Mouse (Mus musculus) ovary, adult 18-20 months (tissue): Measurements from ENCODE around the gene Gm45623.

ENCODE experiments used
- DNase-seq: peaks from one replicate; pipeline ENCODE4 v3.0.0; 2022; ENCODE audit warnings: low spot score, mixed read lengths

Gene Gm45623

DNA sequence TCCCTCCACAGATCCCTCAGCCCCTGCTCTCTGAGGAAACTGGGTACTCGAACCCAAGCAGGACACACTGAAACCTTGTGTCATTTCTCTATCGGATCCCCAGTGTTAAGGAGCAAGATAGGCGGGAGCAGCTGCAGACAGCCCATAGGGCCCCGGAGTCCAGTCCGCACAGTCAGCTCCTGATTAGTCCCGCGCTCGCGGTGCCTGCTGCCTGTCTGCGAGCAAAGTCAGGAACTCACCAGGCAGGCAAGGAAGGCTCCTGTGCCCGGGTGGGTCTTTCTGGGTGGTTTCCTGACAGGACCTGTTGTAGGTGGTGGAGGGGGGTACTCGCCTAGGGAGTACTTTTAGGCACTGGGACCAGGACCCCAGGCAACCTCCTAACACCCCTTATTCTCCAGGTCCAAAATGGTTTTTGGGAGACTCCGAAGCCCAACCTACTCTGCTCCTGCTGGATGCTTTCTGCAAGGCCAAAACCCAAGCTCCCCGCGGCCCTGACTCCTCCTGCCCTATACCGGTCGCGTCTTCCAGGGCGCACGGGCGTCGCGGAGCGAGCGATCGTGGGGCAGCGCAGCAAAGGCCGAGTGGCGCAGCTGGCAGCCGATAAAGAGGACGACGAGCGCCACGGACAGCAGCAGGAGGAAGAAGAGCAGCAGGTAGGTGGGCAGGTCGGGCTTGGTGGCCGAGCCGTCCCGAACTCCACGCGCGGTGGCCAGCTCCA, 994 bp downstream of the Gm45623 start:
- DNase-seq: no peak

DNA sequence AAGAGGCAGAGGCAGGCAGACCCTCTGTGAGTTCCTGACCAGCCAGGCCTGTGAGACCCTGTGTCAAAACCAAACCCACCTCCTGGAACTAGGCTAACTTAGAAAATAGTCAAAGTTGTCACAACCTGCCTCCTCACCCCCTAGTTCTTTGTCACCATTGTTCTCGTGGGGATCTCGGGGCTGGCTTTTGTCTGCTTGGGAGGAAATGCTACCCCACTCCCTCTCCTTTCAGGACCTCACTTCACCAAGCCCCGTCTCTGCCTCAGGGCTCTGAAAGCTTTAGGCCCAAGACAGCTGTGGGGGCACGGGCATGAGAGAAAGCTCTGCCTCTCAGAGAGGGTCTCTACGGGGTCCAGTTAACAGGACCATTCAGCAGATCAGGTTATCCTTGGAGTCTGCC, 1.9 kb downstream of the Gm45623 start:
- no peak for DNase-seq

DNA sequence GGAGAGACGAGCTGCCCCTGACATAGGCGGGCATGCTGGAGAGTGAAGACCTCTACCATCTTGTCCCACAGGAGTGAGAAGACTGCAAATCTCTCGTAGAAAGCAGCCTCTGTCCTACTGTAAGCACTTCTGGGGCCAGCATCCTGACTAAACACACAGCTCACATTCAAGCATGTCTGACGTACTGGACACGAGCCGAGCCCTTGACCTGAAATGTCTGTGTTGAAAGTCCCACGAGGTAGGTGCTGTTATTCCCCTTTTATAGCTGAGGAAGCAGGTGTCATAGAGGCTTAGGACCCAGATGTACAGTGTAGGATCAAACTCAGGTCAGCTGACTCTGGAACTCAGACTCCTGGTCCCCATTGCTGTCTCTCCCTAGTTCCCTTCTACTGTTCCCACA, 4.2 kb downstream of the Gm45623 start:
- DNase-seq: no peak

DNA sequence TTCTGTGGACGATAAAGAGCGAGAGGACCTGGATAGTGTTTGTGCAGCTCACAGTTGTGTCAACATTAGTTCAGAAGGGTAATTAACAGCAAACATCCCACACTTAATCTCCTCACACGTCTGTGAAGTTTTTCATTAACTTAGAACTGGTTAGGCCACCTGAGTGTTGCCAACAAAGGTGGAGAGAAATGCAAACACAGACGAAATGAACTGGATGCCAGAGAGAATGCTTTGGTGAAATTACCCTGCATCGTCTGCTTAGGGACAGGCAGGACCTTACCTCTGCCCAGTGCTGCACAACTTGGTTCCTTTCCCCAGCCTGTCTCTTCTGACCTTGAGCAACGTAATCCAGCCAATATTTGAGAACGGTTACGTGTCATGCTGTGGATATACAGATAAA, 6.1 kb downstream of the Gm45623 start:
- no peak for DNase-seq

DNA sequence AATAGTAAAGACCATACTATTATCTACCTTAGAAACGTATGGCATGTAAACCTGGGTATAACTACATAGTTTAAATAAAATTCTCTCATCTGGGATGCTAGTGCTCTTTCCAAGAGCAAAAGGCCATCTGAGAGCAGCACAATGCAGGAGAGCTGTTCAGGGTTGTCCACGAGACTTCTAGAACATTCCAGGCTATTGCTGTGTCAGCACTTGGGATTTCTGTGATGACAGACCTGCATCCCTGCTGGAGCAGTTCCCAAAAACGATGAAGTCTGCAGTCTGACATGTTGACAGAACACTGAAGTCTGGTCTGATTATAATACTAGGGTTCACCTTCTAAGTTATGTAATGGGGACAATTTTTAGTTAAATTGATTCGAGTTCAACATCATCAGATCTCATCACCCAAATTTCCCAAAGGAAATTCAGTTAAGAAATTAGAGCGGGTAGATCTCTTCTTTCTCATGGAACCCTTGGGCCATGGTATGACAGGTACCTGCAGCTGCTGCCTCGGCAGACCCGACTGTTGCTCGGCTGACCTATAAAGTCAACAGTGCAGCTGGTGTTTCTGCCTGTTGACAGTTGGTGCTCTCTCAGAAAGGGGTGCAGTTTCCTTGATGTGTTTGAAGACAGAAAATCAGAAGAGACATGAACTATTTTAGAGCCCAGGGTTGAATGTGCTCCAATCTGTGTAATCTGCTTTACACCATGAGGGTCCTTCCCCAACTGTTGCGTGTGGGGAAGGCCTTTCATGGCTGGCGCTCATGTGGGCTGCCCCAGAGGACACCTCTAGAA, 6.7 kb downstream of the Gm45623 start:
- DNase-seq: no peak

DNA sequence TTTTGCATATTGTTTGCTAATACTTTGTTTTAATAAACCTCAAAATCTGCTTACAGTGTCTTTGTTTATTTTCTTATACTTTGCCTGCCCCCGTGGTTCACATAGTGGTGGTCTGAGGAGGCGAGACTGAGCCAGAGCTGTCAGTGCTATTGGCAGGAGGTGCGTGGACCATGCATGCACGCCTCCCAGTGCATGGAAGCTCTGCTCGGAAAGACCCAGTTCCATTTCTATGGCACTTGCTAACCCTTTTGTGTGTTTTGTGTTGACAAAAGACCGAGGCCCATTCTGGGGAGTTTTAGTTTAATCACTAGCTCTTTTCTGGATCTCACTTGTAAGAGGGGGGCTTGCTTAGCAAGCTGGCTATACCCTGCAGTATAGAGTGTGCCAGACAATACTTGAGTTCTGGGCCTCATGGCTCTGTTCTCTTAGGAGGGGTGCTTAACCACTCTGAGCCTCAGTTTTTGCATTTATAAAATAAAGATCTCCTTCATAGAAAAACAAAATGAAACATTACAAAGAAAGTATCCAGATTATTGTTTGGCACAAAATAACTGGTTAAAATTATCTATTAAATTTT, 11.2 kb downstream of the Gm45623 start:
- no peak for DNase-seq

DNA sequence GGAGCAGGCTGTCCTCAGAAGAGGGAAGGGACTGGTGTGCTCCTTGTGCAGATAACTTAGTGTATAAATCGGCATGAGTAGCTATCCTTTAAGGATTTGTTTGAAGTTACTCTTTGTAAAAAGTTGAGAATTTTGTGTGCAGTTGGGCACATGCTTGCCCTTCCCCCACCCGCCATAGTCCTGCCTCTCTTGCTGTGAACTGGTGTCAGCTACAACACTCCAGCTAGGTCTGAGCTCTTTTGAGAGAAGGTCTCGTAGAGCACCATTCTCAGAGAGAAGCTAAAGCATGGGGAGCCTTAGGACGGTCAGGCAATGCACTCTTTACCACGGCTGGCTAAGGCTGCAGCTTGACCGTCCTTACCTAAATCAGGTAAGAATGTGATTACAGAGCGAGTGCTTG, 11.9 kb downstream of the Gm45623 start:
- DNase-seq: no peak

DNA sequence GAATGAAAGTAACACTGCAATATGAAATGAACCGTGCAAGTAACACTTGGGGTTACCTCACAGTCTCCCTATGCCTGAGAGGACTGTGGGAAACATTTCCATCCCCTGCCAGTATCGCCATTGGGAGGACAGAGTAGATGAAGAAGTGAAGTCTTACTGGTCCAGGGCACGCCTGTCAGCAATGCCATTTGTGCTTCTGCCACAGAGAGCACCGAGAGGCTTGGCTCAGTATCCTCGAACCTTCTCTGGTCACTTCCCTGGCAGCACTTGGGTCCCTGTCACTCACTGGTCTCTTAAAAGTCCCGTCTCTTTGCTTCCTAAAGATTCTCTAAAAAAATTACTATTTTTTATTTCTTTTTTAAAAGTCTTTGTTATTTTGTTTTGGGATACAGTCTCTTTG, 13.1 kb downstream of the Gm45623 start:
- no peak for DNase-seq

DNA sequence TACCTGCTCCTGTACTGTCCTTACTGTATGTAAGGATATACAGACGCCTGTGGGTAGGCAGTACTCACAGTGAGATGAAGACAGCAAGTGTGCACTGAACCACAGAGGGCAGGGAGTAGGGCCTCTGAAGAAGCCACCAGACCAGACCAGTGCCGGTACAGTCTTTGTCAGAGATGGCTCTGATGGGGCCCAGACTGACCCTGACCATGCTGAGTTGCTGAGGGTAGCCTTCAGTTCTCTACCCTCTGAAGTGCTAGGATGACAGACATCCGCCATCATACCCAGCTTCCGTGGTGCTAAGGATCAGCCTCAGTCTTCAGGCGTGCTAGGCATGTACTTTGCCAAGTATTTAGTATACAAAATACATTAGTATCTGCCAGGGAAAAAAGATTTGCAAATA, 14.1 kb downstream of the Gm45623 start:
- no peak for DNase-seq

DNA sequence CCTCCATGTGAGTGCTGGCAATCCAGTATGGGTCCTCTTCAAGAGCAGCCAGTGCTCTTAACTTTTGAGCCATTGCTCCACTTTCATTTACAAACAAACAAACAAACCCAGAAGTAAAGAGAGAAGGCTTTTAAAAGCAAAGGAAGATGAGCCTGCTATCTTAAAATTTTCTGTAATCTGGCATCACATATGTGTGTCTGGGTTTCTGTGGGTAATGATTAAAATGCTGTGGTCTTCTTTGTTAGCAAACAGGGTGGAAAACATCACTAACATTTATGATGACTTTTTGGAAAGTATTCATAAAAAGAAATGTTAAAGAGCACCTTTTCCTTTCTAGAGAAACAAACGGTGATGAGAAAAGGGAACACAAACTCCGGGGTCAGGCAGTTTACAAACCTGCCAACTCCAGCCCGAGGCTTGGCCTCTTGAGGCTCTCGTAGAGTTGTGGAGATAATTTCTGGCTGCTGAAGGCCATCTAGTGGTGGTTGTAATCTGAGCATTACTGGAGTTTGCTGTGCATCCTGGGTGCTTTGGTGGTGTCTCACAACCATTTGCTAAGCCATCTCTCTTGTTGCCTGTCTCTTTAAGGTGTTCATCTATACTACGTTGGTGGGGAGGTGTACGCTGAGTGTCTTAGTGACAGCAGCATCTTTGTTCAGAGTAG, 18.3 kb downstream of the Gm45623 start:
- DNase-seq: no peak

DNA sequence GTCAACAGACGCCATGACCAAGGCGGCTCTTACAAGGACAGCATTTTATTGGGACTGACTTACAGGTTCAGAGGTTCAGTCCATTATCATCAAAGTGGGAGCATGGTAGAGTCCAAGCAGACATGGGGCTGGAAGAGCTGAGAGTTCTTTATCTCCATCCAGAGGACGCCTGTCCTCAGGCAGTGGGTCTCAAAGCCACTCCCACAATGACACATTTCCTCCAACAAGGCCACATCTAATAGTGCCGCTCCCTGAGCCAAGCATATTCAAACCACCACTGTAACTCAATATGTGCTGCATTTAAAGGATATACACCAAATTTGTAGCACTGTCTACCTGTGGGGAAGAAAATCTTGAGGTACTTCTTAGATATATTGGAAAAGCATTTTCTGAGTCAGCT, 19.0 kb downstream of the Gm45623 start:
- DNase-seq: no peak

DNA sequence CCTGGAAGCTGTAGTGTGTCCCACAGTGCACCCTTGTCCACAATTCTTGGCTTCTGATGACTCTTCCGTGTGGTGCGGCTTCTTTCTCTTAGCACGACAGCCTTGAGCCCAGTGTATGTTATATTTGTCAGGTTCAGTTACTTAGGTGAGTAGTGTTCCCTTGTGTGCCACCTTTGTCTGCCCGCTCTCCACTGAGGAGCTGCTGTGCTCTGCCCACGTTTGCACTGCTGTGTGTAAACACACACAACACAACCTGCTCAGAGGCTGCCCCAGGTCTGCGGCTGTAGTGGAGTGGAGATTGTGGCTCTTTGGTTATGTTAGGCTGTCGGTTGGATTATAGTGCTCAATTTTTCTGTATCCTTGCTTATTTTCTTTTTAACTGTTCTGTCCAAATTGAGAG, 24.6 kb downstream of the Gm45623 start:
- no peak for DNase-seq

DNA sequence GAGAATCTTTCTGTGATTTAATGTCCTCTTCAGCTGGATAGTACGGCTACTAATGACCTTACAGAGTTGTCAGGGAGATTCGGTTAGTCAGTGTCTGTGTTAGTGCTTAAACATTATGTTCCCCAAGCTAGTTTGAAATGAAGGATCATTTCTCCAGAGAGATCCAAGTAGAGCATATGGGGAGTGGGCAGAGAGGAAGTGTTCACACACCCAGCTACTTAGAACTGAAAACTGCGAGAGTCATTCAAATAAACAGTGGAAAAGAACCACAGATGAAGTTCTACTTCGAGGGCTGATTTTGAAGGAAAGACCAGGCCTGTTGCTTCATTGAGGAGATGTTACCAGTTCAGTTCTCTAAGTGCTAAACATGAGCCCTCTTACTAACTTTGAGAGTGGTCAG, 27.1 kb downstream of the Gm45623 start:
- DNase-seq: no peak

DNA sequence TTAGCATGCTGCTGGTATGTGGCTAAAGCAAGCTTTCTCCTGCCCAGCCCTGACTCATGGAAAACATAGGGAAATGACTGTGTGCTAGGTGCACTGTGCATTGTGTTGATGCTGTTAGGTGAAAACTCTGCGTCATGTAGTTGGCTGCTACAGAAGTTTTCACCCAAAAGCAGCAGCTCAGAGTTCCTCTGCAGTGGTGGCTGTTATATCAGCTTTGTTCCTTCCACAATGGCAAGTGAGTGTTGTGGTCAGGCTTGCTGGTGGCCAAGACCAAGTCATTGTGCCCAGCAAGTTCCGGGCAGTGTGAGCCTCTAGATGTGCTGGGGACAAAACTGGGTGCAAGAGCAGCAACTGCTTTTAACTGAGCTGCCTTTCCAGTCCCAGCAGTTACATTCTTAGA, 41.4 kb downstream of the Gm45623 start:
- DNase-seq: no peak

DNA sequence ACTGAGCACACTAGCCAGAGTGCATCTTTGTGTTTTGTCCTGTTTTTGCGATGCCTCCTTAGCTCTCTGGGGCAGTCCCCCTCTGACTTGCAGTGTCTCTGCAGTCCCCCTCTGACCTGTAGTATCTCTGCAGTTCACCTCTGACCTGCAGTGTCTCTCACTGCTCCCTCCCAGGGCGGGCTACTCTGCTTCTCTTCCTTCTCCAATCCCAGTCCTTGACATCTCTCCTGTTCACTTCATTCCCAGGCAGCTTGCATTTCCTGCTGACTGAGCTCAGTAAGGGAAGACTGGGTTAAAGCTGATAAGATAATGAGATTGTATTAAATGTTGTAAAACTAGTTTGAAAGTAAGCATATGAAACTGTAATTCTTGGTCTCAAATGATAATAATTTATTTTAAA, 43.0 kb downstream of the Gm45623 start:
- DNase-seq: no peak

DNA sequence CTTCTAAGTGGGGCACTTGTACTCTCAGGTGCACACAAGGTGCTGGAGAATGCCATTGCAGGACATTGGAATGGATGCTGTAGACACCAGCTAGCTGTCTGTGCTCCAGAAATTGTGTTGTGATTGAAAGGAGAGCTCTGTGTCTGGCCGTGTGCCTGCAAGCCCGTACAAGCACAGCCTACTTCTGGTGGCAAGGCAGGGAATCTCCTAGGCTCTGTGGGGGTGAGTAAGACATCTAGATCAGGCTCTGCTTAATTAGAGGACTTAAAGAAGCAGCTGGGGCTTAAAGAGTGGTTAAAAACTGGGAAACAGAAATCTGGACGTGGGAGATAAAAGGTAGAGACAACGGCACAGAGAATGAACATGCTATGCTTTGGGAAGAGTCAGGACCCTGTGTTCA, 46.0 kb downstream of the Gm45623 start:
- no peak for DNase-seq

DNA sequence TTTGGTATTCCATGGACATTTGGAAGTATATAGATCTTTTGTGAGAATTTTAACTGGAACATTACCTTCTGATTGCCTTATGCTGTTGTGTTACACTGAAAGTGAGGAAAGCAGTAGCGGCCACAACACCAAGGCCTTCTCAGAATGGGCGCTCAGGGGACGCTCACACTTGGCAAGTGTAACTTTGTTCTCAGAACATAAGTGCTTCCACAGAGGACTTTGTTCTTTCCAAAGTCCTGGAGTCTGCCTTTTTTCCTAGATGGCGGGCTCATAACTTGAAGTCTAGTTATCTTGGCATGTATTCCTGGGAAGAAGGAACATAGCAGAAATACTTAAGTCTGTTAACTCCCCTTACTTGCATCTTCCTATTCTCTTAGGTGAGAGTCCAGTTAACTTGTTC, 46.5 kb downstream of the Gm45623 start:
- no peak for DNase-seq

DNA sequence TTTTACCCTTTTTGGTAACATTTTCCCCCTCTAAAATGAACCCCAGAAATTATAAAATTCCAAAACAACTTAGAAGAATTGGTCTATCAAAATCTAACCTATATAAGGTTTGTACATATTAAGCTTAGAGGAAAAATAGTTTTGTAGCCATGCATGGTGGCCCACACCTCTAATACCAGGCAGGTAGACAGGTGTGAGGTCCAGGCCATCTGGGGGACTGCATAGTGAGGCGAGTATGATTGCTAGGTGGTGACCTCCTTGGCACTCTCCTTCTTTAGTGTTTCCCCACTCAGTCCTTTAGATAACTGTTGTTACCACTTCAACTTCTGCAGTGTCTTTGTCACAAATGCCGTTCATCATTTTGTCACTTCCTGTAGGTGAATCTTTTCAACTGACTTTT, 49.0 kb downstream of the Gm45623 start:
- no peak for DNase-seq

DNA sequence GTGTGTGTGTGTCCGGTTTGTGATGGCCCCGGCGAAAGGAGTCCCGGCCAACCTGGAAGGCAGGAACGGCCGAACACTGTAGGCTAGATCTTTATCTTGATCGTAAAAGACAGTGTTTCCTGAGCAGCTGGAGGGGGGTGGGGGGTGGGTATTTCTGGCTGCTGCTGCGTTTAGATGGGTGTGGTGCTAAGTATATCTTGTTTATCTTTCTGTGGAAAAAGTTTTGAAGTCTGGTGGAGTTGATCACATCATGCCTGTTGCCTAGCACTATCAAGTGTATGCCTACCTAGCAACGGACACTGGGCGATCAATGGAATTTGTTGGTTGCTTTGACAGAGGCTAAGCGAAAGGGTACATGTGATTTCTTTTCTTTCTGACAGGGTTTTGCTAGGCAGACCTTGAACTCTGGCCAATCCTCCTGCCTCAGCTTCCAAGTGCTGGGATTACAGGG, 49.7 kb downstream of the Gm45623 start:
- DNase-seq: no peak

DNA sequence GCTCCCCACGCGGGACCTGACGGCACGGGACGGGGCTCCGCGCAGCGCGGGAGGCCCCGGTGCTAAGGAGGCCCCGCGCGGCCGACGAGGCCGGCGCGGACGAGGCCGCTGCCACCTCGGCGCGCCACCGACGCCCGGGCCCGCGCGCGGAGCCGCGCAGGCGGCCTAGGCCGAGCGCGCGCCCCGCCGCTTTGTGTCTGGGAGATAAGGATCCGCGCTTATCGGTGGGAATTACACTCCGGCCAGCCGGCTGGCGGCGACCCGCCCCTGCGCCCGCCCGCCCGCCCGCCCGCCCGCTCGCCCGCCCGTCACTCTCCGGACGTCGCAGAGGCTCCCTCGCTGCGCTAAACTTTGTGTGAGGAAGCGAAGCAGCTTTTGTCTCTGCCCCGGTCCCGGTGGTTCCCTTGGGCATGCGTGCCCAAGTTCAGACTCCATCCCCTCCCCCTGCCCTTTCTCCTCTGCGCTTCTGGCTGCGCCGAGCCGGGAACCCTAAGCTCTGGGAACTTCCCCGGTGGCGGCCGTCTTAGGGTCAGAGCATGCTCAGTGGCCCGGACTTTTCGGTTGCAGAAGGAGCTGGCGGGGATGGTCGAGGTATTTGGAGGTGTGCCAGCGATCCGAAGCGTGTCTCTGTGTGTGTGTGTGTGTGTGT, 50.3 kb downstream of the Gm45623 start:
- peak; percentile 66 for DNase-seq

DNA sequence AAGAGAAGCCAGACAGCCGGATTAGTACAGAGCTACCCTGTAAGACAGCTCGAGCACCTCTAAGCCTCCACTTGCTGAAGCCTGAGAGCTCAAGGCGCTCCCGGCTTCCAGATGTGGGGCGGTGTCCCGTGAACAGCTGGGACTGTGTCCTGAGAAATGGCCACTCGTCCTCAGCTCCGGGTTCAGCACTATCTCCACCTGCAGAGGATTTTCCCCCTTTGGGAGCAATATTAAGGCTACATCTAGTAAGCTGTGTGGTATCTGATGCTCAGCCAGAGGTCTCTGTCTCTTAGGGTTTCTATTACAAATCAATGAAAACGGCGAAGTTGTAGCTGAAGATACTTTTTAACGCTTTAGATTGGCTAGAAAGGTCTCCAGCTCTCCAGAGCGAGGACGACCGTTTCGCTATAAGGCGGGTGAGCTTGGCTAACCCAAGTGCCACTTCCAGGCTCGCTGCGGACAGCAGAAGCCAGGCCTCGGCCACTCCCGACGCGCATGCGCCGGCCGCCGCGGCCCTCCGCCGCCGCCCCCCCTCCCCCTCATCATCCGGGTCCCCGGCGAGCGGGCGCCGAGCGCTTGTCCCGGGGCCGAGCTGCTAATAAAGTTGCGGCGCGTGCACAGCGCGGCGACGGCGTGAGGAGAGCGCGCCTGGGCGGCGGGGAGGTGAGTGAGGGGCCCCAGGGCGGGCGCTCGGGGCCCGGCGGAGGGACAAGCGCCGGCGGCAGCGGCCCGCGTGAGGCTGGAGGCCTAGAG, 51.0 kb downstream of the Gm45623 start, which contains the start of gene Smad5:
Gene Smad5, plus strand, starts transcription at position 542 of the 753 bp plus-strand sequence.
- peak; percentile 83 for DNase-seq
